Mouse (Mus musculus) megakaryocyte-erythroid progenitor cell, adult 5-6 weeks (primary cell): ENCODE data around the gene Nfe2l2. TPM values are rescaled to one million over a fixed set of nuclear protein-coding genes. Genes with fewer than 3 reads are reported as not detected.

Experiments used
- ATAC-seq: replicated peaks from 2 replicates; pipeline ENCODE4 v1.8.0; 2016; ENCODE audit warnings: mild to moderate bottlenecking, inconsistent platforms; ENCODE audit not compliant: severe bottlenecking, poor library complexity, low FRiP score, low TSS enrichment
- total RNA-seq, 2 experiments: library from RNA; stranded (forward) in 1 of 2; stranded (reverse) in 1 of 2; fragments of 200-1000, 215-1000 nt in 1 of 2; fragments of >200 nt in 1 of 2; fragmentation: Nextera tagmentation in 1 of 2; gene quantifications; 2 replicates each; pipeline ENCODE4 v1.2.3; 2014 to 2017

The Nfe2l2 gene
- total RNA-seq (2014; fragmentation: Nextera tagmentation) (127 and 136 TPM in 2 replicates), total RNA-seq (2017) (123 and 130 TPM in 2 replicates)

- peak; percentile 69 for ATAC-seq
Measured at GRCm38 (mm10) chr2:75704234-75705161, at the start of gene Nfe2l2. Gene Nfe2l2, minus strand, starts transcription at chr2:75704641.

- ATAC-seq = no peak
Measured at GRCm38 (mm10) chr2:75752306-75753175, 48.1 kb upstream of the Nfe2l2 start.

- ATAC-seq = no peak
Measured at GRCm38 (mm10) chr2:75751896-75752295, 47.5 kb upstream of the Nfe2l2 start.

- ATAC-seq = no peak
Measured at GRCm38 (mm10) chr2:75750869-75751268, 46.4 kb upstream of the Nfe2l2 start.

- ATAC-seq = no peak
Measured at GRCm38 (mm10) chr2:75750043-75750718, 45.7 kb upstream of the Nfe2l2 start.

GRCm38 (mm10) chr2:75748841-75749240 lies 44.4 kb upstream of the Nfe2l2 start:
- ATAC-seq = no peak

- peak; percentile 77 for ATAC-seq
Measured at GRCm38 (mm10) chr2:75737006-75737503, 32.6 kb upstream of the Nfe2l2 start.

GRCm38 (mm10) chr2:75734196-75734865 lies 29.9 kb upstream of the Nfe2l2 start:
- no peak for ATAC-seq

- no peak for ATAC-seq
Measured at GRCm38 (mm10) chr2:75733177-75733576, 28.7 kb upstream of the Nfe2l2 start.

- ATAC-seq = peak; percentile 49; the same call in 1 of the 2 replicates
Measured at GRCm38 (mm10) chr2:75731929-75732328, 27.5 kb upstream of the Nfe2l2 start.

- peak; percentile 39; the same call in 1 of the 2 replicates for ATAC-seq
Measured at GRCm38 (mm10) chr2:75731233-75731651, 26.8 kb upstream of the Nfe2l2 start.

GRCm38 (mm10) chr2:75730052-75730451 lies 25.6 kb upstream of the Nfe2l2 start:
- ATAC-seq = no peak

- no peak for ATAC-seq
Measured at GRCm38 (mm10) chr2:75724863-75725445, 20.5 kb upstream of the Nfe2l2 start.

- no peak for ATAC-seq
Measured at GRCm38 (mm10) chr2:75723481-75723880, 19.0 kb upstream of the Nfe2l2 start.

- no peak for ATAC-seq
Measured at GRCm38 (mm10) chr2:75722893-75723292, 18.5 kb upstream of the Nfe2l2 start.

GRCm38 (mm10) chr2:75720236-75721027 lies 16.0 kb upstream of the Nfe2l2 start:
- no peak for ATAC-seq

- ATAC-seq = no peak
Measured at GRCm38 (mm10) chr2:75719331-75719869, 15.0 kb upstream of the Nfe2l2 start.
